Mouse (Mus musculus) ES-E14 (cell line): Measurements from ENCODE around the gene Tmem230. TPM values are rescaled to one million over a fixed set of nuclear protein-coding genes. Genes with fewer than 3 reads are reported as not detected.

ENCODE experiments used
- DNase-seq: peaks from one replicate; pipeline ENCODE4 v3.0.0-alpha.2; 2013; ENCODE audit warnings: low read depth, low spot score
- H3K27ac ChIP-seq: 2 replicates; pipeline ENCODE4 v1.5.1; 2012; ENCODE audit warnings: low read depth, mild to moderate bottlenecking, low read length, moderate library complexity, mixed read lengths; ENCODE audit not compliant: poor library complexity, insufficient read depth, severe bottlenecking
- H3K36me3 ChIP-seq: 2 replicates; pipeline ENCODE4 v1.6.1; 2012; ENCODE audit warnings: mild to moderate bottlenecking, low read length, moderate library complexity, mixed read lengths; ENCODE audit not compliant: control insufficient read depth, poor library complexity, insufficient read depth, severe bottlenecking
- H3K4me1 ChIP-seq, 2 experiments: fragments of 150-350 bp in 1 of 2; sonication (generic) in 1 of 2; 2 replicates each; pipeline ENCODE4 v1.6.1; 2012; ENCODE audit warnings: low read length in 2 of 2, mild to moderate bottlenecking in 1 of 2, mixed read lengths in 1 of 2; ENCODE audit not compliant: control insufficient read depth in 2 of 2, insufficient read depth in 2 of 2, poor library complexity in 1 of 2
- H3K4me3 ChIP-seq, 2 experiments: fragments of 150-350 bp in 1 of 2; sonication (generic) in 1 of 2; 2 replicates each; pipeline ENCODE4 v1.5.1; 2012; ENCODE audit warnings: low read length in 2 of 2, low read depth in 1 of 2, mild to moderate bottlenecking in 1 of 2, mixed read lengths in 1 of 2; ENCODE audit not compliant: insufficient read depth in 1 of 2, poor library complexity in 1 of 2, severe bottlenecking in 1 of 2
- H3K9ac ChIP-seq: 2 replicates; pipeline ENCODE4 v1.6.1; 2012; ENCODE audit warnings: low read depth, mild to moderate bottlenecking, low read length, mixed read lengths; ENCODE audit not compliant: poor library complexity, insufficient read depth, severe bottlenecking
- H3K9me3 ChIP-seq: fragments of 150-350 bp; sonication (generic); 2 replicates; pipeline ENCODE4 v1.6.1; 2012; ENCODE audit warnings: low read depth, mild to moderate bottlenecking, low read length; ENCODE audit not compliant: control insufficient read depth, insufficient read depth
- CHD2 ChIP-seq: IDR thresholded peaks from 2 replicates; pipeline ENCODE4 v1.6.1; 2014; ENCODE audit warnings: mild to moderate bottlenecking, low read depth, low read length, inconsistent platforms
- HCFC1 ChIP-seq: IDR thresholded peaks from 2 replicates; pipeline ENCODE4 v1.6.1; 2012; ENCODE audit warnings: low read length, inconsistent platforms, borderline replicate concordance; ENCODE audit not compliant: insufficient read depth
- MAFK ChIP-seq: IDR thresholded peaks from 2 replicates; pipeline ENCODE4 v1.6.1; 2014; ENCODE audit warnings: mild to moderate bottlenecking, low read depth, low read length, inconsistent platforms; ENCODE audit not compliant: insufficient read depth
- ZC3H11A ChIP-seq: IDR thresholded peaks from 2 replicates; pipeline ENCODE4 v1.6.1; 2012; ENCODE audit warnings: low read depth, mild to moderate bottlenecking, inconsistent platforms, low read length, borderline replicate concordance
- ZNF384 ChIP-seq: IDR thresholded peaks from 2 replicates; pipeline ENCODE4 v1.6.1; 2012; ENCODE audit warnings: low read depth, low read length, inconsistent platforms
- in situ Hi-C, 2 experiments: fragments of 600-800 bp; cut with MboI; formaldehyde crosslinking; loops; one replicate each; pipeline ENCODE4 v1.15.1; 2025; ENCODE audit warnings: low sequenced_read_pairs in 2 of 2, inconsistent platforms in 1 of 2; ENCODE audit not compliant: unreplicated experiment in 2 of 2
- total RNA-seq: library from RNA; depleted of rRNA; stranded (reverse); fragments of 300-350 nt; gene quantifications from 2 replicates; pipeline ENCODE4 v1.2.3, GENCODE M21; 2012; rRNA removed

Tmem230 gene
- total RNA-seq, 1 experiment: 36.0 TPM

DNA sequence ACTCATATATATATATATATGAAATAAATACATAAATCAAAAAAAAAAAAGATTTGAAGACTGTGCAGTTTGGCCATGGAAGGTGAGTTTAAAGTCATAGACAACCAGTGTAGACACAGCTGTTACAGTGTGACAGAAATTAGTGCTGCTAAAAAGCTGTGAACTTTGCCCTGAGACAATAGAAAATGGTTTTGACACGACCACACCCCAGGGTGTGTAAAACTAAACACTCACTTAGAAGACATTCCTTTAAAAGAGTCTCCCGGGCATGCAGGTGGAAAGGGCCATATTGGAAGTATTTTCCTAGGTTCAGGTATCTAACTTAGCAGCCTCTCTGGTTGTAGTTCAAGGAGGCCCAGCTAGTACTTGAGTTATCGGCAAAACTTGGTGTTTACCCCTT is 44.4 kb downstream of the Tmem230 start:
- in situ Hi-C loops: no loop called here
- Histone ChIP-seq H3K9me3 (no peaks in the 10 kb centered on the region), H3K36me3 (no peaks in the 10 kb centered on the region), H3K4me1 (peaks cover 0 to 18% of the 10 kb centered on the region in 2 experiments; a peak in 2 of 4 replicates), H3K27ac (no peak overlapping the region), H3K4me3 (no peak overlapping the region), H3K9ac (no peak overlapping the region; the same call in 1 of the 2 replicates)
- DNase-seq: no peak
- TF ChIP-seq CHD2: no peak
- TF ChIP-seq ZC3H11A: no peak
- no peak for TF ChIP-seq HCFC1
- no peak for TF ChIP-seq MAFK
- TF ChIP-seq ZNF384: no peak

DNA sequence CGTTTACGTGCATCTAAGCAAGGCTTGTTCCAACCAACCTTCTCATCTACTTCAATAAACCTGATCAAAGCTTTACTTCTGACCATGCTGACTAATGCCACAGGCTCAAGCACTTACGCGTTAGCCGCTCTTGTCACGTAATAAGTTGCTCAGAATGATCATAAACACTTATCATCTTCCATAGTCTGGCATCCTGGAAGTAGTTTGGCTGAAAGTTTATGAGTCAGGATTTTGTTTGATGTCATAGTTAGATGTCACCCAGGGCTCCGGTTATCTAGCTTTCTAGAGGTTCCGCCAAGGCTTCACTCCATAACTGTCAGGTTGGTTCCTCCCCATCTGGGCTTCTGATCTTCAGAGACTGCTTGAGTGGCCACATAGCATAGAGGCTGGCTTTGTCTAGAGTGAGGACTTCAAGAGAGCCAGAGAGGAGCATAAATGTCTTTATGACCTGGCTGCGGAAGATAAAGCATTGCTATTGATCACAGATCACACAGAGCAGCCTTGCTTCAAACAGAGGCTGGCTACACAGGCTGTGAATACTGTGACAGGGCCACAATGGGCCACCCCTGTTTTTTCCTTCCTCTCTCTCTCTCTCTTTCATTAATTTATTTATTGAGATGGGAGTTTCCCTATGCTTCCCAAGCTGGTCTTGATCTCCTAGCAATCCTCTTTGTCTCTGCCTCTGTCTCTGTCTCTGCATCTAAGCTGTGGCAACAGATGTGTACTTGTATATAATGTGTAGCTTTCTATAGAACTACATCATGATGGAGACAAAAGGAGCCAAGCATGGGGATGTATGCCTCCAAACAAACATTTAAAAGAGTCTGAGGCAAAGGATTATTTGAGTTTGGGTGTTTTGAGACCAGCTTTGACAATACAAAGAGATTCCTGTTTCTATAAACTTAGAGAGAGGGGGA is 49.3 kb downstream of the Tmem230 start:
- no peak for DNase-seq
- Histone ChIP-seq H3K36me3 (no peaks in the 10 kb centered on the region), H3K9ac (no peak overlapping the region), H3K27ac (no peak overlapping the region), H3K4me1 (peaks cover 0 to 6% of the 10 kb centered on the region in 2 experiments; a peak in 2 of 4 replicates), H3K4me3 (no peak overlapping the region), H3K9me3 (no peaks in the 10 kb centered on the region)
- in situ Hi-C loops: no loop called here
- TF ChIP-seq ZC3H11A: no peak
- TF ChIP-seq HCFC1: no peak
- no peak for TF ChIP-seq ZNF384
- no peak for TF ChIP-seq CHD2
- no peak for TF ChIP-seq MAFK

DNA sequence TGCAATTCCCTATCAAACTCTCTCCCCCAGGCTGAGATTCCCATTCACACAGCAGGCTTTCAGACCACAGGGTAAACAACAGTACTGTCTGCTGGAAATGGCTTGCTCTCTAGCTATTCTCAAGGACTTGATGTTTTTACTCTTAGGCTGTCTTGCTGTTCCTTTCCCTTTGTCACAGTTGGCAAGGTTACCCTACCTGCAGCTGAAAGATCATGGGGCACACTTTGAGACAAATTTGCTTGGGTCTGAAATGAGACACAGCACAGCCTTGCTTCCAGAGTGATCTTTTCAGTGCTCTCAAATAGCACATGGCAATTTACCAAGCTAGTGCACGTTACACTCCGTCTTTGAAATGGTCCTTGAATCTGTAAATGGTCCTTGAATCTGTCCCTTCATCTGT is 52.0 kb downstream of the Tmem230 start:
- H3K36me3 ChIP-seq: no peaks in the 10 kb centered on the region
- H3K9me3 ChIP-seq: no peaks in the 10 kb centered on the region
- in situ Hi-C loops: no loop called here

DNA sequence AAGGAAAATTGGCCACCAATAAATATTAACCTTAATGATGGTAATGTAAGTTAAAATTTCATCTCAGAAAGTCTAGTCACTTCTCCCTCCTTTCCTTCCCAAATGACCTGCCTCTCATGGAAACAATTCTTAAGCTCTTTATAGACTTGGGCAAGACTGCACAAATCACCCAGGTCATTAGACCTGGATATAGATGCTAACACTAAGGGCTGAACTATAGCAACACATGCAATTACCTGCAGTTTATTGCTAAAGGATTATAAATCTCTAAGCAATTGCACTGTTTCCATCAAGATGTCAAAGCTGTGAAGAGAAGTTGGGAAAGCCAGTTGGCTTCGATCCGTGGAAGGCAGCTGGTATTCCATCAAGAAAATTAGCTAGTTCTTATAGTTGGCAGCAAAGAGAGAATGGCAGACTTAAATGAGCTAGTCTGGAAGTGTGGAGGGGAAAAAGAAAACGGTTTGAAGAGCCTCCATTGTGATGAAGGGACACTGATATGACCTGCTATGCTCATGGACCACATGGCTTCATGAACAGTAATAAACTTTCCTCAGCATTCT is 56.9 kb downstream of the Tmem230 start:
- DNase-seq: no peak
- Histone ChIP-seq H3K27ac (no peak overlapping the region), H3K4me1 (no peaks in the 10 kb centered on the region), H3K9ac (no peak overlapping the region), H3K36me3 (no peaks in the 10 kb centered on the region), H3K4me3 (no peak overlapping the region), H3K9me3 (no peaks in the 10 kb centered on the region)
- TF ChIP-seq ZNF384 (no peak), MAFK (no peak), HCFC1 (no peak), CHD2 (no peak), ZC3H11A (no peak)
- in situ Hi-C loops: no loop called here

More for the DNA sequence above, 52.0 kb downstream of the Tmem230 start:
- H3K27ac ChIP-seq: no peak overlapping the region
- H3K4me1 ChIP-seq: peaks cover 0 to 3% of the 10 kb centered on the region in 2 experiments; a peak in 1 of 4 replicates
- TF ChIP-seq CHD2 (no peak), HCFC1 (no peak), MAFK (no peak), ZC3H11A (no peak), ZNF384 (no peak)
- H3K4me3 ChIP-seq: no peak overlapping the region
- no peak for DNase-seq
- no peak overlapping the region for H3K9ac ChIP-seq

Other genes with a start within 250 kb of the Tmem230 start
- gene Rassf2, start 217.5 kb downstream of the Tmem230 start, total RNA-seq: 2.2 and 3.2 TPM in 2 replicates
- gene Slc23a2, start 102.7 kb downstream of the Tmem230 start, total RNA-seq: 33.7 and 43.5 TPM in 2 replicates
- gene Pcna, start 5.5 kb upstream of the Tmem230 start, total RNA-seq: 296 and 370 TPM in 2 replicates
- 73.9 and 160 TPM in 2 replicates for gene Cds2, start 15.3 kb upstream of the Tmem230 start, total RNA-seq
- 0.22 and 0.95 TPM in 2 replicates for gene Prokr2, start 137.6 kb upstream of the Tmem230 start, total RNA-seq